Mouse (Mus musculus): ENCODE results near the gene Loxl4. TPM values are rescaled to one million over a fixed set of nuclear protein-coding genes. Genes with fewer than 3 reads are reported as not detected.

Loxl4 gene
- polyA plus RNA-seq, 1 experiment: 1.8 TPM

DNA sequence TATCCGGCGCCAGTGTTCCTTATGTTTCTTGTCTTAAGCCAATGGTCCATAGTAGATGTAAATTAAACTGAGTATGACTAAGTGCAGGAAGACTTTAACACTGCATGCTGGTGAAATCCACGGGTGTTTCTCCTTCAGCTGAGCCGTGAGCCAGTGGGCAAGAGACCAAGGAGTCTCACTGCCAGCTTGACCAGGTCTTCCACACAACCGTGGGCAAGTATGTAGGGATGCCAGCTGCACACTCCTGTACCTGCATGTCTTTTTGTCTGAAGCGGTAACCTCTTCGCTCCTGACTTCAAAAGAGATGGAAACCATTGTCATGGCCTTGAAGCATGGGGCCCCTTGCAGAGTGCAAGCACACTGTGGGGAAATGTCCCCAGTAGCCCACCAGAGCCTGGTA is 39.8 kb upstream of the Loxl4 start:
- TF ChIP-seq POLR2A (IDR thresholded peaks at IDR 0.05; ENCODE audit: borderline replicate concordance, extremely low read depth, low read depth, low read length) (no peak), CTCF (IDR thresholded peaks at IDR 0.05; ENCODE audit: insufficient read depth, low read length) (no peak)
- no peak for DNase-seq
- WGBS: 71% methylated on average over 7 of the region's 7 CpGs
- H3K4me3 ChIP-seq (replicated peaks; ENCODE audit: extremely low read depth, low read depth, low read length): no peak overlapping the region
- H3K4me1 ChIP-seq (ENCODE audit: control insufficient read depth, insufficient read depth, low read length): no peaks in the 10 kb centered on the region

DNA sequence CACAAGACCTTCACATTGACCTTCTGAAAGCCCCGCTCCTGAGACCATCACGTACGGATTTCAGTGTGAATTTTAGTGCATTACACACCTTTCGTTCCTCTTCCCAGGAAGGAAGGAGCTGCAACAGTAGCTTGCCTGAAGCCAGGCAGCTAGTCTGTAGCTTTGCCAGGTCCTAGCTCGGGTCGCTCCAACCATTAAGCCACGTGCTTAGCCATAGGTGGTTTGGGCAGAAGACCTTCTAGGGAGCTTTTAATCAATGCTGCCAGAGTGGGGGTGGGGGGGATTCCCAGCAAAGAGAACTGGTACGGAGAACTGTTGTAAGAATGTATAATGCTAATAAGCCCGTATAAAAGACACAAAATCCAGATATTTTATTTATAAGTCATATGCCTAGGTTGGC is 27.6 kb upstream of the Loxl4 start:
- H3K4me1 ChIP-seq (ENCODE audit: control insufficient read depth, insufficient read depth, low read length): 0 out of 2 replicates have a peak, but pooled peaks cover 2% of the 10 kb centered on the region
- no peak for DNase-seq
- TF ChIP-seq POLR2A (IDR thresholded peaks at IDR 0.05; ENCODE audit: borderline replicate concordance, extremely low read depth, low read depth, low read length): no peak
- no peak for TF ChIP-seq CTCF (IDR thresholded peaks at IDR 0.05; ENCODE audit: insufficient read depth, low read length)
- H3K4me3 ChIP-seq (replicated peaks; ENCODE audit: extremely low read depth, low read depth, low read length): no peak overlapping the region
- WGBS: 81% methylated on average over 9 of the region's 9 CpGs

DNA sequence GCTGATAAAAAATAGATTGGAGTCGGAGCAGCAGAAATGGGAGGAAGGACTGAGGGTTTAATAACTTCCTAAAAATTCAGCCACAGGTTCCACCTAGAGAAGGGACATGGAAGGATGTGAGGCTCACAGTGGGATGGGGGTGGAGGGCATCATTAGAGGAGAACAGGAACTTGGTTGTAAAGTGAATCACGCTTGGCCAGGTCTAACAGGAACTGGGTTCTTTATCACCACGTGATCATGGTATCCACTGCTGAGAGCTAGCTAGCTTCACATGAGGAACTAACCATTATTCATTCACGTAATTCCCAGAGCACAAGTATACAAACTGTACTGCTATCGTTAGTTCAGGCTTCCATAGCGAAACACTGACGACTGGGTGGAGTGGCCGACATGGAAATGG is 26.9 kb upstream of the Loxl4 start:
- TF ChIP-seq CTCF (IDR thresholded peaks at IDR 0.05; ENCODE audit: insufficient read depth, low read length) (no peak), POLR2A (IDR thresholded peaks at IDR 0.05; ENCODE audit: borderline replicate concordance, extremely low read depth, low read depth, low read length) (no peak)
- Histone ChIP-seq H3K4me3 (replicated peaks; ENCODE audit: extremely low read depth, low read depth, low read length) (no peak overlapping the region), H3K4me1 (ENCODE audit: control insufficient read depth, insufficient read depth, low read length) (0 out of 2 replicates have a peak, but pooled peaks cover 2% of the 10 kb centered on the region)
- WGBS: 44% methylated on average over 8 of the region's 8 CpGs
- DNase-seq: no peak

GRCm38 (mm10) chr19:42638604-42639481 is 26.2 kb upstream of the Loxl4 start:
- WGBS: 37% methylated on average over 8 of the region's 8 CpGs
- no peak for DNase-seq
- 0 out of 2 replicates have a peak, but pooled peaks cover 2% of the 10 kb centered on the region for H3K4me1 ChIP-seq (ENCODE audit: control insufficient read depth, insufficient read depth, low read length)
- TF ChIP-seq CTCF (IDR thresholded peaks at IDR 0.05; ENCODE audit: insufficient read depth, low read length) (no peak), POLR2A (IDR thresholded peaks at IDR 0.05; ENCODE audit: borderline replicate concordance, extremely low read depth, low read depth, low read length) (no peak)
- H3K4me3 ChIP-seq (replicated peaks; ENCODE audit: extremely low read depth, low read depth, low read length): no peak overlapping the region

DNA sequence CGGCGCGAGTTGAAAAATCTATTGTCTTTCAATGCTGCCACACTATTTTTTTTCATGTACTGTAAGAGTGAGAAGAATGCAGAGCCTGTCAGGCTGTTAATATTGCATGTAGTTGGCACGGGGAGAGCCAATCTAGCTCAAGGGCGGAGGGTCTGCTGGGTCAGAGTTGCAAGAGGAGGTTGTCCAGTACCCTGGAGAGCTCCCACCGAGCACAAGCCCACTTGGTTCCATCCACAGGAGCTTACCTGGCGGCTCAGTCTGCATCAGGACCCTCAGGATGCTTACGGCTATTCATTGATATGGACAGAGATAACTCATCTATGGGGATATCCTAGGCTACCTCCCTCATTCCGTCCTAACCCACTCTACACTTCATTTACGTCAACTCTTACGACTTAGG is 24.0 kb upstream of the Loxl4 start:
- TF ChIP-seq POLR2A (IDR thresholded peaks at IDR 0.05; ENCODE audit: borderline replicate concordance, extremely low read depth, low read depth, low read length) (no peak), CTCF (IDR thresholded peaks at IDR 0.05; ENCODE audit: insufficient read depth, low read length) (no peak)
- 0 out of 2 replicates have a peak, but pooled peaks cover 2% of the 10 kb centered on the region for H3K4me1 ChIP-seq (ENCODE audit: control insufficient read depth, insufficient read depth, low read length)
- no peak overlapping the region for H3K4me3 ChIP-seq (replicated peaks; ENCODE audit: extremely low read depth, low read depth, low read length)
- WGBS: 48% methylated on average over 11 of the region's 11 CpGs
- DNase-seq: no peak

- WGBS: 71% methylated on average over 2 of the region's 2 CpGs
- Histone ChIP-seq H3K4me1 (ENCODE audit: control insufficient read depth, insufficient read depth, low read length) (peaks cover 3% of the 10 kb centered on the region; the same call in 1 of the 2 replicates), H3K4me3 (replicated peaks; ENCODE audit: extremely low read depth, low read depth, low read length) (no peak overlapping the region)
- TF ChIP-seq CTCF (IDR thresholded peaks at IDR 0.05; ENCODE audit: insufficient read depth, low read length): no peak
- no peak for TF ChIP-seq POLR2A (IDR thresholded peaks at IDR 0.05; ENCODE audit: borderline replicate concordance, extremely low read depth, low read depth, low read length)
- no peak for DNase-seq
These were observed 21.0 kb upstream of the Loxl4 start for GRCm38 (mm10) chr19:42633650-42634049.

GRCm38 (mm10) chr19:42632301-42632700 is 19.7 kb upstream of the Loxl4 start:
- no peak for DNase-seq
- WGBS: 67% methylated on average over 4 of the region's 4 CpGs
- H3K4me1 ChIP-seq (ENCODE audit: control insufficient read depth, insufficient read depth, low read length): peaks cover 3% of the 10 kb centered on the region; the same call in 1 of the 2 replicates
- no peak overlapping the region for H3K4me3 ChIP-seq (replicated peaks; ENCODE audit: extremely low read depth, low read depth, low read length)
- TF ChIP-seq POLR2A (IDR thresholded peaks at IDR 0.05; ENCODE audit: borderline replicate concordance, extremely low read depth, low read depth, low read length): no peak
- TF ChIP-seq CTCF (IDR thresholded peaks at IDR 0.05; ENCODE audit: insufficient read depth, low read length): no peak

DNA sequence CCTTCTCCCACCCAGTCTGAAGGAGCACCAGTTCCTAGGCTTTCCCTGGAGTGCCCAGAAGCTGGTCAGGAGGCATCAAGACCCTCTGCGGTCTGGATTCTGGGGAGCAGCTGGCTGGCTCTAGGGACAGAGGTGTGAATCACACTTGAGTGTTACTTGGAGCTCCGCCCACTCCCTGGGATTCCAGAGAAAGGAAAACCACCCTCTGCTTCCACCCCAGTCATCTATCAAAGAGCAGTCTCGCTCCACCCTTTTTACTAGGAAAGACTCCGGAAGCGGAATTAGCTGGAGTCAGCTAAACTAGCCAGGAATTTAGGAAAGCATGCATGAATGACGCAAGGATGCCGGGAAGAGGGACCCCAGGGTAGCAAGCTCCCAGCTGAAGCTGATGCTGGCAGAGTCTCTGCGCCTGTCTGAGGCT is 18.9 kb upstream of the Loxl4 start:
- no peak for DNase-seq
- Histone ChIP-seq H3K4me1 (ENCODE audit: control insufficient read depth, insufficient read depth, low read length) (peaks cover 3% of the 10 kb centered on the region; the same call in 1 of the 2 replicates), H3K4me3 (replicated peaks; ENCODE audit: extremely low read depth, low read depth, low read length) (no peak overlapping the region)
- WGBS: 6% methylated on average over 8 of the region's 8 CpGs
- no peak for TF ChIP-seq POLR2A (IDR thresholded peaks at IDR 0.05; ENCODE audit: borderline replicate concordance, extremely low read depth, low read depth, low read length)
- TF ChIP-seq CTCF (IDR thresholded peaks at IDR 0.05; ENCODE audit: insufficient read depth, low read length): no peak

DNA sequence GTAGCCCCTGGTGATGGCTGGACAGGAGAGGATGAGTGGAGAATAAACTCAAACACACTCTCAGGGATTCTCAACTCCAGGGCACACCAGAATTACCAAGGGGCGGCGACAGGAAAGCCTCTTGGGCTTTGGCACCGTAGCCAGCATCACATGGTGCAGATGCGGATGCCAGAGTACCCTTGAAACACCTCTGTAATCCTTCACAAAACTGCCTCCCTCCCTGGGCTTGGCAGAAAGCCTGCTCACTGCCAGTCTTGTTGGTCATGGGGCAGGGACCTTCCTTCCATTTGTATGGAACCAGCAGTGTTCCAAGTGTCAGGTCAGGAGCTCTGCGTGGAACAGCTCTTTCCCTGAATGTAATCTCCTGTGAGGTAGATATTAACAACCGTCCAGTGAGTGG is 15.5 kb upstream of the Loxl4 start:
- 79% methylated on average over 6 of the region's 6 CpGs for WGBS
- no peak for DNase-seq
- TF ChIP-seq POLR2A (IDR thresholded peaks at IDR 0.05; ENCODE audit: borderline replicate concordance, extremely low read depth, low read depth, low read length): no peak
- TF ChIP-seq CTCF (IDR thresholded peaks at IDR 0.05; ENCODE audit: insufficient read depth, low read length): no peak
- Histone ChIP-seq H3K4me1 (ENCODE audit: control insufficient read depth, insufficient read depth, low read length) (peaks cover 3% of the 10 kb centered on the region; the same call in 1 of the 2 replicates), H3K4me3 (replicated peaks; ENCODE audit: extremely low read depth, low read depth, low read length) (no peak overlapping the region)

Measured in lung, adult 2 months (tissue).